In the genomic region with DNA sequence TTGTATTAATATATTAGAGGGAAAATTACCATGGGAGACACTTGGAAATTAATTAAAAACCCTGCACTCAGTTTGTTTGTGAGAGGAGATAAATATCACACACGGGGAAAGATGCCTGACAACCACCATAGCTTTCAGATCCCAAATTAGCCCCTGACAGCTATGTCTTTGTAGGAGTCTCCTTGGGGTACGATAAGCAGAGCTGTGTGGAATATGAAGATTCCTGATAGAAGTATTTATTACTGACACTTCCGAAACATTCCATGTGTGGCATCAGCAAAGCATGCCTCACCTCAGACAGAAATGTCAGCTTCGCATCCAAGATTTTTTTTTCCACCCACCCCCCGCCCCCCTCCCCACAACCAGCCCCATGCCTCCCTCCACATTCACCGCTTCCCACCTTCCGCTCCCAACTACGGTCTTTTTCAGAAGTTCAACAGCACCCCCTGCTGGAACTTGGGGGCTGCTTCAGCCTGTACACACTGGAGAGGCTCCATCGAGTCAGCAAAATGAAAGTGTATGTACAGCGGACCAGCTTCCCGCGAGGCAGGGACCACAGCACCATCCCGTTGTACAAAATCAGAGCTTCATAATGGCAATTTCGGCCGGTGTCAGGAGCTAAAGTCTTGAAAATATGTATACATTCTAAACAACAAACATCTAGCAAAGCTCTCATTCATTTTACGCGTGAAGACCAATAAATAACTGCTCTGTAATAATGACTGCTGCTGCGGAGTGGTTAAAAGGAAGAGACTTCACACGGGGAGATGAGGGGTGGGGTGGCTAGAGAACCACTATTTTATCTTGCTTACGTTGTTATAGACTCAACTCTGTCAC, we compare ENCODE assay signal across 8 mouse cellular contexts.
DNase-seq lines count a peak whose midpoint lies in the region; ATAC-seq and TF ChIP-seq lines count a peak whose summit lies in the region.

No protein-coding gene starts in this region.

- TF ChIP-seq POLR2A in kidney, adult 2 months (IDR thresholded peaks at IDR 0.05; ENCODE audit: low read depth, low read length): no peak

- H3K4me1 ChIP-seq in kidney, adult 2 months (ENCODE audit: control insufficient read depth, insufficient read depth, low read length): no peaks in the 10 kb centered on the region
- no peaks in the 10 kb centered on the region for H3K4me1 ChIP-seq in limb, embryonic 11.5 days (ENCODE audit: control insufficient read depth, insufficient read depth, low read length)
- peaks cover 11% of the 10 kb centered on the region; the same call in 1 of the 2 replicates for H3K4me1 ChIP-seq in midbrain, embryonic 14.5 days (ENCODE audit: control insufficient read depth, insufficient read depth, low read length)

- no peak overlapping the region for H3K4me3 ChIP-seq in kidney, adult 2 months (ENCODE audit: insufficient read depth, low read depth, low read length)
- no peak overlapping the region for H3K4me3 ChIP-seq in limb, embryonic 11.5 days (ENCODE audit: low read depth, low read length)
- peak overlapping the region; percentile 3; the same call in 1 of the 2 replicates for H3K4me3 ChIP-seq in midbrain, embryonic 14.5 days (replicated peaks; ENCODE audit: low read depth, low read length)

- peak; percentile 72 for TF ChIP-seq CTCF in kidney, adult 2 months (conservative IDR thresholded peaks at IDR 0.05; ENCODE audit: insufficient read depth, insufficient read length, low read depth, low read length)

- H3K27me3 ChIP-seq in kidney, adult 2 months (replicated peaks; ENCODE audit: control insufficient read depth, insufficient read depth, low read length): no peaks in the 10 kb centered on the region
- H3K27me3 ChIP-seq in limb, embryonic 11.5 days (ENCODE audit: control insufficient read depth, insufficient read depth, low read length): no peaks in the 10 kb centered on the region
- no peaks in the 10 kb centered on the region for H3K27me3 ChIP-seq in midbrain, embryonic 14.5 days (ENCODE audit: control insufficient read depth, insufficient read depth, low read length)

- H3K9ac ChIP-seq in limb, embryonic 11.5 days (ENCODE audit: low read length): no peak overlapping the region
- H3K9ac ChIP-seq in midbrain, embryonic 14.5 days (replicated peaks; ENCODE audit: low read length): no peak overlapping the region

- no peak overlapping the region for H3K27ac ChIP-seq in kidney, adult 2 months (ENCODE audit: insufficient read depth, low read depth, low read length)
- no peak overlapping the region for H3K27ac ChIP-seq in limb, embryonic 11.5 days (replicated peaks; ENCODE audit: low read depth, low read length)
- no peak overlapping the region; the same call in 1 of the 2 replicates for H3K27ac ChIP-seq in midbrain, embryonic 14.5 days (replicated peaks; ENCODE audit: low read depth, low read length)

- peak overlapping the region; percentile 15; the same call in 1 of the 2 replicates for H3K4me2 ChIP-seq in limb, embryonic 11.5 days (ENCODE audit: low read depth, severe bottlenecking)
- peak overlapping the region; percentile 37 for H3K4me2 ChIP-seq in midbrain, embryonic 14.5 days (ENCODE audit: low read length)

- 22% methylated on average over 20 of the region's 20 CpGs for WGBS in kidney, adult 2 months
- 31% methylated on average over 20 of the region's 20 CpGs for WGBS in limb, embryonic 11.5 days
- 25% methylated on average over 20 of the region's 20 CpGs for WGBS in midbrain, embryonic 14.5 days

- peak; percentile 89 for ATAC-seq in limb, embryonic 11.5 days (ENCODE audit: insufficient number of reproducible peaks, low FRiP score, low TSS enrichment, low read depth)
- ATAC-seq in midbrain, embryonic 14.5 days (ENCODE audit: low FRiP score, low TSS enrichment): peak; percentile 92

- DNase-seq in urinary bladder, adult 18-20 months (ENCODE audit: low spot score in 2 of 2): peak; percentile 29 to 34
- DNase-seq in urinary bladder, postnatal 10 days (ENCODE audit: low spot score): no peak
- peak; percentile 76 for DNase-seq in embryo, embryonic 11.5 days (ENCODE audit: low read depth, low spot score)
- peak; percentile 19 to 59 for DNase-seq in heart, adult 18-20 months
- DNase-seq in kidney, adult 2 months: peak; percentile 61
- DNase-seq in limb, embryonic 11.5 days (ENCODE audit: low spot score): peak; percentile 88
- DNase-seq in midbrain, embryonic 14.5 days: peak; percentile 95
- DNase-seq in spleen, adult 12 weeks (ENCODE audit: low spot score): peak; percentile 2

- no peaks in the 10 kb centered on the region for H3K9me3 ChIP-seq in limb, embryonic 11.5 days (ENCODE audit: control insufficient read depth, low read length)
- H3K9me3 ChIP-seq in midbrain, embryonic 14.5 days (ENCODE audit: control insufficient read depth, low read length): no peaks in the 10 kb centered on the region

- H3K36me3 ChIP-seq in kidney, adult 2 months (ENCODE audit: control insufficient read depth, insufficient read depth, low read length): no peaks in the 10 kb centered on the region
- H3K36me3 ChIP-seq in limb, embryonic 11.5 days (ENCODE audit: control insufficient read depth, insufficient read depth, low read length): no peaks in the 10 kb centered on the region
- no peaks in the 10 kb centered on the region for H3K36me3 ChIP-seq in midbrain, embryonic 14.5 days (ENCODE audit: control insufficient read depth, insufficient read depth, low read length)
